Mouse (Mus musculus) left cerebral cortex, adult 6 months (tissue): ENCODE results near the gene Il9r. TPM values are rescaled to one million over a fixed set of nuclear protein-coding genes. Genes with fewer than 3 reads are reported as not detected.

Source experiments
- long read RNA-seq, 2 experiments: library from polyadenylated mRNA; unstranded; transcript quantifications; one replicate each; pipeline ENCODE4 v2.0.0; 2019 to 2020
- polyA plus RNA-seq: library from polyadenylated mRNA; unstranded; fragments of <200 nt; fragmentation: Nextera tagmentation; gene quantifications from 2 replicates; pipeline ENCODE4 v1.2.3, GENCODE M21; 2021

Gene Il9r
- not detected in 2 replicates for polyA plus RNA-seq
- long read RNA-seq, experiment 1: 0 reads
- long read RNA-seq, experiment 2: 0 reads

GRCm38 (mm10) chr11:32200075-32200601 is at the start of gene Il9r:
TSS of gene Il9r (minus strand) at chr11:32200279.

DNA sequence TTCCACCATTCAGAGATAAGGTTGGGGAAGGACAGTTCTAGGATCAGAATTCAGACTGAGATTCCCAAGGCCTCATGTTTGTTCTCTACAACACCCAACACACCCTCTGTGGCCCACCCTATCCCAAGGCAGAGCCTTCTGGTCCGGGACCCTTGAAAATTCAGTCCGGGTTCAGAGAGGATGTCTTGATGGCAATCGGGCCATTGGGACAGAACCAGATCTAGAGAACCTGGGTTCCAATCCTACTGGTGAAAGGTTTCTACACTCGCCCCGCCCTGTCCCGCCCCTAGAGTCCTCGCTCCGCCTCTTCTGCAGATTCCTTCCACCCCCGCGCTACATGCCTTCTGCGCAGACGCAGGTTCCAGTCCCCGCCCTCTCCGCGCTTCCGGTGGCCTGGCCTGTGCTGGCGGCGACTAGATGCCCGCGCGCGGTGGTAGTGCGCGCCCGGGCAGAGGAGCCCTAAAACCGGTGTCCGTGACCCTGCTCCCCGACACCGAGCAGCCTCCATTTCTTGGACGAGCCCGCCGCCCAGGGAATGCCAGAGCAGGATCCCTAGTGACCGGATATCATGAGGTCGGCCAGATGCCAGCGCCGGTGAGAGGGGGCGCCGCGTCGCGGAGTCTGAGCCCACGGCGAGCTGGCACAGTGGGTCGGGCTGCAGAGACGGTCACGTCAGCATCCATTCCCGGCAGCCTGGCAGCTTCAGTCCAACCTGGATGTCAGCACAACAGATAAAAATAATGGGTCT is 26.2 kb upstream of the Il9r start, which contains the start of gene Mpg:
Gene Mpg (plus strand): TSS at position 382 of the 748 bp plus-strand sequence.

DNA sequence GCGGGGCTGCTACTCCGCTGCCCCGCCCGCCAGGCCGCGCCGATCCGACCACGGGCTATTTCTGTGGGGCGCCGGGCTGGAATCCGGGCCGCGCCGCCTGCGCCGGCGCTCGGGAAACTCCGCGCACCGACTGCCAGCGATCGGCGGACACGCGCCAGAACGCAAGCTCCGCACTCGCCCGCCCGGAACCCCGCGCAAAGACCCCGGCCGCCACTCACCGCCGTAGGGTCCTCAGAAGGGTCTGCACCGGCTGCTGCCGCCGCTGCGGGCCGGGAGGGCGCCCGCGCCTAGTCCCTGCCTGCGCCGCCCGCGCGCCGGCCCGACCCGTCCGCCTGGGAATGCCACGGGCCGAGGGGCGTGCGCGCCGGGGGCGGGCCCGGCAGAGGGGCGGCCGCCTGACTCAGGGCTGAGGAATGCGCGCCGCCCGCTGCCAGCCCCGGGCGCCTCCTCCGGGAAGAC is 21.9 kb upstream of the Il9r start, which contains the start of gene Rhbdf1:
Gene Rhbdf1 (minus strand): TSS at position 350 of the 459 bp plus-strand sequence.

DNA sequence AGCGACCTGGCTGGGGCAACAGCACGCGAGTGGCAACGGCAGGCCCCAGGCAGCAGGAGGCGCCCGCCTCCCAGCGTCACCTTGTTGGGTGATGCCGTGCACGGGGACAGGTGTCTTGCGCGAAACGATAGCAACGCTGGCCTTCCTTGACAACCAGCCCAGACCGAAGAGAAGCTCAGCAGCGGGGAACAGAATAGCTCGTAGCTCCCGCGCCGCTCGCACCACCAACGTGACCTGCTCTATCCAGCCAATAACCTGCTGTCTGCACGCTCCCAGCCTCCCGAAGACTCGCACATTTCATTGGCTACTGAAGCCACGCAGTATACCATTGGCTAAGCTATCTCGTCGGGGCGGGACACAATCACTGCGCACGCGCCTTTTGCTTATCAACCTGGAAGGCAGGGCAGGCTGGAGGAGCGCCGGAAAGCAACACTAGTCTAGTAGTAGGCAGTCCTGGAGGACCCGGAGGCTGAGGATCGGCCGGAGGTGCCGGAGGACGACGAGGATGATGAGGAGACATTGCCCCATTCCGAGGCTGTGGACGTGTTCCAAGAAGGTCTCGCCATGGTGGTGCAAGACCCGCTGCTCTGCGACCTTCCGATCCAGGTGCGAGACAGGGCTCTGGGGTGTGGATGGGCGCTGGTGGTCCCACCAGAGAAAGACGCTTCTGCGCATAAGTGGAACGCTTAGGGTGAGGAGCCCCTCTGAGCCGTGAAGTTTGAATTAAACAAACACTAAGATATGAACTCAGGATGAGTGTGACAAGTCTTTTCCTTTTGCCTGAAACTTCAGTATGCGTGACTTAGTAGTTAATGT is 5.2 kb upstream of the Il9r start, which contains the start of gene Snrnp25:
Gene Snrnp25 (plus strand): TSS at position 358 of the 816 bp plus-strand sequence.

Other genes with a start within 250 kb of the Il9r start
- gene 4930524B15Rik, start 234.7 kb downstream of the Il9r start, polyA plus RNA-seq: 0.09 and 0.20 TPM in 2 replicates
- gene Nsg2, start 199.8 kb downstream of the Il9r start, polyA plus RNA-seq: 154 and 161 TPM in 2 replicates
- gene Snrnp25, start 5.1 kb upstream of the Il9r start, polyA plus RNA-seq: 71.7 and 72.2 TPM in 2 replicates
- 1.9 and 4.5 TPM in 2 replicates for gene Rhbdf1, start 22.0 kb upstream of the Il9r start, polyA plus RNA-seq
- gene Mpg, start 26.2 kb upstream of the Il9r start, polyA plus RNA-seq: 18.0 and 19.3 TPM in 2 replicates
- 40.5 and 44.3 TPM in 2 replicates for gene Nprl3, start 67.4 kb upstream of the Il9r start, polyA plus RNA-seq
- gene Hba-x, start 76.1 kb upstream of the Il9r start, polyA plus RNA-seq: not detected in 2 replicates
- 7.7 and 17.6 TPM in 2 replicates for gene Hba-a1, start 83.2 kb upstream of the Il9r start, polyA plus RNA-seq
- 0.65 TPM in 1 of 2 replicates, not detected in the other for gene Hbq1b, start 86.7 kb upstream of the Il9r start, polyA plus RNA-seq
- 17.7 and 48.7 TPM in 2 replicates for gene Hba-a2, start 96.2 kb upstream of the Il9r start, polyA plus RNA-seq
- 1.4 and 2.0 TPM in 2 replicates for gene Hbq1a, start 99.8 kb upstream of the Il9r start, polyA plus RNA-seq
- gene Sh3pxd2b, start 147.5 kb upstream of the Il9r start, polyA plus RNA-seq: 1.2 and 2.1 TPM in 2 replicates